Mouse (Mus musculus) ES-E14 (cell line): ENCODE measurements around the gene Ttll8. TPM values are rescaled to one million over a fixed set of nuclear protein-coding genes. Genes with fewer than 3 reads are reported as not detected.

Experiments used
- DNase-seq: peaks from one replicate; pipeline ENCODE4 v3.0.0-alpha.2; 2013; ENCODE audit warnings: low read depth, low spot score
- H3K27ac ChIP-seq: 2 replicates; pipeline ENCODE4 v1.5.1; 2012; ENCODE audit warnings: low read depth, mild to moderate bottlenecking, low read length, moderate library complexity, mixed read lengths; ENCODE audit not compliant: poor library complexity, insufficient read depth, severe bottlenecking
- H3K36me3 ChIP-seq: 2 replicates; pipeline ENCODE4 v1.6.1; 2012; ENCODE audit warnings: mild to moderate bottlenecking, low read length, moderate library complexity, mixed read lengths; ENCODE audit not compliant: control insufficient read depth, poor library complexity, insufficient read depth, severe bottlenecking
- H3K4me1 ChIP-seq, 2 experiments: fragments of 150-350 bp in 1 of 2; sonication (generic) in 1 of 2; 2 replicates each; pipeline ENCODE4 v1.6.1; 2012; ENCODE audit warnings: low read length in 2 of 2, mild to moderate bottlenecking in 1 of 2, mixed read lengths in 1 of 2; ENCODE audit not compliant: control insufficient read depth in 2 of 2, insufficient read depth in 2 of 2, poor library complexity in 1 of 2
- H3K4me3 ChIP-seq, 2 experiments: fragments of 150-350 bp in 1 of 2; sonication (generic) in 1 of 2; 2 replicates each; pipeline ENCODE4 v1.5.1; 2012; ENCODE audit warnings: low read length in 2 of 2, low read depth in 1 of 2, mild to moderate bottlenecking in 1 of 2, mixed read lengths in 1 of 2; ENCODE audit not compliant: insufficient read depth in 1 of 2, poor library complexity in 1 of 2, severe bottlenecking in 1 of 2
- H3K9ac ChIP-seq: 2 replicates; pipeline ENCODE4 v1.6.1; 2012; ENCODE audit warnings: low read depth, mild to moderate bottlenecking, low read length, mixed read lengths; ENCODE audit not compliant: poor library complexity, insufficient read depth, severe bottlenecking
- H3K9me3 ChIP-seq: fragments of 150-350 bp; sonication (generic); 2 replicates; pipeline ENCODE4 v1.6.1; 2012; ENCODE audit warnings: low read depth, mild to moderate bottlenecking, low read length; ENCODE audit not compliant: control insufficient read depth, insufficient read depth
- CHD2 ChIP-seq: IDR thresholded peaks from 2 replicates; pipeline ENCODE4 v1.6.1; 2014; ENCODE audit warnings: mild to moderate bottlenecking, low read depth, low read length, inconsistent platforms
- HCFC1 ChIP-seq: IDR thresholded peaks from 2 replicates; pipeline ENCODE4 v1.6.1; 2012; ENCODE audit warnings: low read length, inconsistent platforms, borderline replicate concordance; ENCODE audit not compliant: insufficient read depth
- MAFK ChIP-seq: IDR thresholded peaks from 2 replicates; pipeline ENCODE4 v1.6.1; 2014; ENCODE audit warnings: mild to moderate bottlenecking, low read depth, low read length, inconsistent platforms; ENCODE audit not compliant: insufficient read depth
- ZC3H11A ChIP-seq: IDR thresholded peaks from 2 replicates; pipeline ENCODE4 v1.6.1; 2012; ENCODE audit warnings: low read depth, mild to moderate bottlenecking, inconsistent platforms, low read length, borderline replicate concordance
- ZNF384 ChIP-seq: IDR thresholded peaks from 2 replicates; pipeline ENCODE4 v1.6.1; 2012; ENCODE audit warnings: low read depth, low read length, inconsistent platforms
- in situ Hi-C, 2 experiments: fragments of 600-800 bp; cut with MboI; formaldehyde crosslinking; loops; one replicate each; pipeline ENCODE4 v1.15.1; 2025; ENCODE audit warnings: low sequenced_read_pairs in 2 of 2, inconsistent platforms in 1 of 2; ENCODE audit not compliant: unreplicated experiment in 2 of 2
- total RNA-seq: library from RNA; depleted of rRNA; stranded (reverse); fragments of 300-350 nt; gene quantifications from 2 replicates; pipeline ENCODE4 v1.2.3, GENCODE M21; 2012

The Ttll8 gene
- total RNA-seq, 1 experiment, result 0.13 TPM

- Histone ChIP-seq H3K9ac (no peak overlapping the region), H3K9me3 (no peaks in the 10 kb centered on the region), H3K4me3 (no peak overlapping the region), H3K36me3 (no peaks in the 10 kb centered on the region), H3K4me1 (peaks cover 6 to 29% of the 10 kb centered on the region in 2 experiments; a peak in 3 of 4 replicates), H3K27ac (no peak overlapping the region)
- TF ChIP-seq CHD2 (no peak), ZNF384 (no peak), ZC3H11A (no peak), HCFC1 (no peak), MAFK (no peak)
- DNase-seq, result no peak
- in situ Hi-C loops, result no loop called here
Measured at GRCm38 (mm10) chr15:88915046-88915445, 39.2 kb downstream of the Ttll8 start.

- H3K27ac ChIP-seq, result no peak overlapping the region
- TF ChIP-seq HCFC1, result no peak
- no peak for TF ChIP-seq ZNF384
- TF ChIP-seq ZC3H11A, result no peak
- no peak for TF ChIP-seq CHD2
- TF ChIP-seq MAFK, result no peak
- 0 out of 4 replicates have a peak, but pooled peaks cover 0 to 2% of the 10 kb centered on the region in 2 experiments for H3K4me1 ChIP-seq
- no peaks in the 10 kb centered on the region for H3K36me3 ChIP-seq
- no peak overlapping the region for H3K4me3 ChIP-seq
- DNase-seq, result no peak
- H3K9me3 ChIP-seq, result no peaks in the 10 kb centered on the region
- in situ Hi-C loops, result no loop called here
- no peak overlapping the region for H3K9ac ChIP-seq
Measured at GRCm38 (mm10) chr15:88906347-88906746, 47.9 kb downstream of the Ttll8 start.

GRCm38 (mm10) chr15:88904056-88904811 lies 50.0 kb downstream of the Ttll8 start:
- no peak overlapping the region for H3K4me3 ChIP-seq
- H3K4me1 ChIP-seq, result 0 out of 4 replicates have a peak, but pooled peaks cover 0 to 2% of the 10 kb centered on the region in 2 experiments
- no peak for DNase-seq
- TF ChIP-seq CHD2, result no peak
- TF ChIP-seq MAFK, result no peak
- no peak for TF ChIP-seq HCFC1
- TF ChIP-seq ZC3H11A, result no peak
- TF ChIP-seq ZNF384, result no peak
- H3K36me3 ChIP-seq, result no peaks in the 10 kb centered on the region
- no peak overlapping the region for H3K9ac ChIP-seq
- in situ Hi-C loops, result no loop called here
- no peak overlapping the region for H3K27ac ChIP-seq
- no peaks in the 10 kb centered on the region for H3K9me3 ChIP-seq

- H3K4me1 ChIP-seq, result 0 out of 4 replicates have a peak, but pooled peaks cover 0 to 2% of the 10 kb centered on the region in 2 experiments
- in situ Hi-C loops, result no loop called here
- TF ChIP-seq CHD2 (no peak), HCFC1 (no peak), ZNF384 (no peak), ZC3H11A (no peak; the same call in 1 of the 2 replicates), MAFK (0 out of 2 replicates have a peak, but pooled peaks have one; percentile 20)
Measured at GRCm38 (mm10) chr15:88903086-88903485, 51.1 kb downstream of the Ttll8 start.

More at GRCm38 (mm10) chr15:88903086-88903485, 51.1 kb downstream of the Ttll8 start:
- no peak for DNase-seq
- Histone ChIP-seq H3K9ac (no peak overlapping the region), H3K27ac (no peak overlapping the region), H3K4me3 (no peak overlapping the region), H3K9me3 (no peaks in the 10 kb centered on the region), H3K36me3 (no peaks in the 10 kb centered on the region)
